Mouse (Mus musculus) lung, postnatal 10 days (tissue): ENCODE measurements around the gene Ptges.

Experiments used
- DNase-seq: peaks from one replicate; pipeline ENCODE4 v3.0.0; 2021

Ptges gene

GRCm38 (mm10) chr2:30845152-30846070 lies 84.3 kb downstream of the Ptges start:
- peak; percentile 50 for DNase-seq

GRCm38 (mm10) chr2:30842615-30843014 lies 87.0 kb downstream of the Ptges start:
- DNase-seq, result no peak
